Mouse (Mus musculus) liver, embryonic 14.5 days (tissue): Measurements from ENCODE around the gene Syvn1. TPM values are rescaled to one million over a fixed set of nuclear protein-coding genes. Genes with fewer than 3 reads are reported as not detected.

Experiments used
- ATAC-seq: fragments of 200-750 bp; cut with Nextera tagmentation; 2 replicates; pipeline ENCODE4 v1.8.0; 2017; ENCODE audit warnings: moderate number of reproducible peaks, mild to moderate bottlenecking, moderate library complexity; ENCODE audit not compliant: insufficient read depth
- DNase-seq, 3 experiments: peaks; one replicate each; pipeline ENCODE4 v3.0.0-alpha.2; 2012 to 2013; ENCODE audit warnings: low read depth in 3 of 3, low spot score in 3 of 3
- H3K27ac ChIP-seq: fragments of 300-500 bp; sonication (generic); 2 replicates; pipeline ENCODE4 v1.5.1; 2014; ENCODE audit warnings: moderate library complexity, mild to moderate bottlenecking, control low read depth, inconsistent platforms
- H3K27me3 ChIP-seq: fragments of 300-500 bp; sonication (generic); 2 replicates; pipeline ENCODE4 v1.6.1; 2014; ENCODE audit warnings: mild to moderate bottlenecking, low read length, moderate library complexity; ENCODE audit not compliant: control insufficient read depth, insufficient read depth
- H3K36me3 ChIP-seq: fragments of 300-500 bp; sonication (generic); replicated peaks from 2 replicates; pipeline ENCODE4 v1.6.1; 2014; ENCODE audit warnings: low read depth; ENCODE audit not compliant: control insufficient read depth, insufficient read depth
- H3K4me1 ChIP-seq, 2 experiments: fragments of 200-500 bp in 1 of 2; fragments of 300-500 bp in 1 of 2; sonication (generic) in 1 of 2; replicated peaks; 2 replicates each; pipeline ENCODE4 v1.6.1; 2012 to 2014; ENCODE audit warnings: antibody characterized with exemption in 1 of 2, inconsistent platforms in 1 of 2, low read length in 1 of 2; ENCODE audit not compliant: control insufficient read depth in 2 of 2, insufficient read depth in 2 of 2
- H3K4me2 ChIP-seq: fragments of 300-500 bp; sonication (generic); 2 replicates; pipeline ENCODE4 v1.6.1; 2014; ENCODE audit warnings: low read depth, mild to moderate bottlenecking, control low read depth, moderate library complexity
- H3K4me3 ChIP-seq, 2 experiments: fragments of 200-500 bp in 1 of 2; fragments of 300-500 bp in 1 of 2; sonication (generic) in 1 of 2; 2 replicates each; pipeline ENCODE4 v1.5.1; 2012 to 2014; ENCODE audit warnings: low read depth in 2 of 2, low read length in 2 of 2, mild to moderate bottlenecking in 2 of 2, control low read depth in 1 of 2, inconsistent platforms in 1 of 2, moderate library complexity in 1 of 2; ENCODE audit not compliant: insufficient read depth in 1 of 2
- H3K9ac ChIP-seq: fragments of 300-500 bp; sonication (generic); replicated peaks from 2 replicates; pipeline ENCODE4 v1.6.1; 2014; ENCODE audit warnings: mild to moderate bottlenecking, control low read depth, moderate library complexity
- H3K9me3 ChIP-seq: fragments of 300-500 bp; sonication (generic); 2 replicates; pipeline ENCODE4 v1.6.1; 2016; ENCODE audit warnings: low read length, mixed read lengths; ENCODE audit not compliant: control insufficient read depth
- CTCF ChIP-seq: IDR thresholded peaks from 2 replicates; pipeline ENCODE4 v1.5.1; 2016; ENCODE audit warnings: antibody characterized with exemption, low read depth, control low read depth
- EP300 ChIP-seq: IDR thresholded peaks from 2 replicates; pipeline ENCODE4 v1.6.1; 2016; ENCODE audit warnings: antibody characterized with exemption, low read depth
- WGBS: fragments of 180-500 bp; shearing (Covaris S2); extraction: QIAGEN DNeasy Blood & Tissue Kit; methylation state at CpG from one replicate; pipeline ENCODE4 v1.1.7; 2014; ENCODE audit not compliant: insufficient replicate concordance; 5-methylcytosine and 5-hydroxymethylcytosine counted together
- polyA plus RNA-seq, 2 experiments: library from polyadenylated mRNA; depleted of rRNA in 1 of 2; stranded (reverse) in 1 of 2; unstranded in 1 of 2; fragments of >200 nt; fragmentation: Nextera tagmentation in 1 of 2; extraction: Ambion mirVana in 1 of 2; gene quantifications; 2 replicates each; pipeline versions ENCODE4 v1.2.1 to v1.2.3; 2012 to 2014

Gene Syvn1
- polyA plus RNA-seq, 2 experiments: 9.7 to 11.5 TPM

DNA sequence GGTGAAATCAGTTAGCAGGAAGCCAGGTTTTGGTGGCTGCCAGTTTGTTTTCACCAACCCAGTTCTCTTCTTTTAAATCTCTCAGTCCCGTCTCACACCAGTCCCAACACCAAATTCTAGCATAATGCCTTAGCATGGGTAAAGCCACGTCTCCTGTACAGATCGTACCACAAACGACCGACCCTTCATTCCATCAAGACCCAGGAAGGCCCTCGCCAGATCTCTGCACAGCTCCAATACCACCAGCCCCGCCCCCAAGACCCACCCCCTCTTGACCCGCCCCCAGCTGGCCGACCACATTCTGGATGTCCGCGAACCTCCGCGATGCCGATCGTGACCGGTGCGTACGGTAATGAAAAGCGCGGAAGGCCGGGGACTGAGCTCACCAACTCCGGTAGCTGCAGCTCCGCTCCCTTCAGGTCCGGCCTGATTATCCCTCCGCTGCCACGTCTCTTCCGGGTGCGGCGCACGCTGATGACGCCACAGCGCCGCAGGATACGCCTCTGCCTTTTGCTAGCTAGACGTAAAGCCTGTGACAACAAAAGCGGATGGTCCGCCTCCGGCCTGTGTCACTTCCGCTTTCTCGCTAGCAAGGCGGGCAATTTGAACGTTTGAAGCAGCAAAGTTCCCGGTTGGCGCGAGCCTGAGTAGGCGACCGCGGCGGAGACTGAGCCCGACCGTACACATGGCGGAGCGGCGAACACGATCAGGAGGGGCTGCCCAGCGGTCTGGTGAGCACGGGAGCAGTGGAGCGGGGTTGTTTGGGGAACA lies 38.3 kb downstream of the Syvn1 start, which contains the start of the genes Zfpl1 and Cdca5:
Gene Zfpl1, minus strand, starts transcription at position 479 of the 771 bp plus-strand sequence.
Gene Cdca5, plus strand, starts transcription at position 506 of the 771 bp plus-strand sequence.
- Histone ChIP-seq H3K27ac (peak within 1 kb of the TSS; percentile 87), H3K4me2 (peak within 1 kb of the TSS; percentile 92), H3K4me1 (peaks cover 9 to 10% of the 10 kb centered on the region in 2 experiments; a peak in 3 of 4 replicates), H3K4me3 (peak within 1 kb of the TSS; percentile 81), H3K9me3 (no peaks in the 10 kb centered on the region), H3K36me3 (peaks cover 28% of the 10 kb centered on the region), H3K27me3 (no peaks in the 10 kb centered on the region), H3K9ac (peak within 1 kb of the TSS; percentile 93)
- DNase-seq: peak; percentile 98
- 0 out of 2 replicates have a peak, but pooled peaks have one; percentile 14 for TF ChIP-seq CTCF
- TF ChIP-seq EP300: no peak
- under 1% methylated on average over 58 of the region's 58 CpGs for WGBS
- ATAC-seq: peak; percentile 86

DNA sequence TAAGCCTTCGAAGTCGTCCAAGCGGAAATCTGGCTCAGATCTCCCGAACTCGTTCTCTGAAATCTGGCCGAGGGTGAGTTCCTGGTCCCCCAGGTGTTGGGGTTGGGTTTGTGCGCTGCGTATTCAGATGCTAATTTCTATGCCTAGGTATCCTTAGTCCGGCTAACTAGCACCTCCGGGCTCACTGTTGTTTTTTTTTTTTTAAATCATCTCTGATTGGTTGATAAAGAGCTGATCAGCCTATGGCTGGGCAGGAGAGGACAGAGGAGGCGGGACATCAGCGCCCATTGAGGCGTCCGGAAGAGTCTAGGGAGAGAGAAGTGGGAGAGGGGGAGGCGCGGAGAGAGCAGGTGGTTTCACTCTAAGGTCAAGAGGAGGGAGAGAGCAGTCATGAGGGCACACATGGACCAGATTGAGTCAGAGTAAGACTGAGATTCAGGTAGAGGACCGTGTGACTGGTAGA lies 39.1 kb downstream of the Syvn1 start:
- ATAC-seq (peak; percentile 75), DNase-seq (peak; percentile 73 to 81 (median 77))
- H3K27me3 ChIP-seq: no peaks in the 10 kb centered on the region
- no peaks in the 10 kb centered on the region for H3K9me3 ChIP-seq
- H3K4me2 ChIP-seq: peak overlapping the region; percentile 92
- peak overlapping the region; percentile 93 for H3K9ac ChIP-seq
- peak overlapping the region; percentile 81 for H3K4me3 ChIP-seq
- under 1% methylated on average over 17 of the region's 17 CpGs for WGBS
- H3K4me1 ChIP-seq: peaks cover 9 to 10% of the 10 kb centered on the region in 2 experiments; a peak in 3 of 4 replicates
- TF ChIP-seq EP300: no peak
- peak overlapping the region; percentile 87 for H3K27ac ChIP-seq
- peaks cover 36% of the 10 kb centered on the region for H3K36me3 ChIP-seq

DNA sequence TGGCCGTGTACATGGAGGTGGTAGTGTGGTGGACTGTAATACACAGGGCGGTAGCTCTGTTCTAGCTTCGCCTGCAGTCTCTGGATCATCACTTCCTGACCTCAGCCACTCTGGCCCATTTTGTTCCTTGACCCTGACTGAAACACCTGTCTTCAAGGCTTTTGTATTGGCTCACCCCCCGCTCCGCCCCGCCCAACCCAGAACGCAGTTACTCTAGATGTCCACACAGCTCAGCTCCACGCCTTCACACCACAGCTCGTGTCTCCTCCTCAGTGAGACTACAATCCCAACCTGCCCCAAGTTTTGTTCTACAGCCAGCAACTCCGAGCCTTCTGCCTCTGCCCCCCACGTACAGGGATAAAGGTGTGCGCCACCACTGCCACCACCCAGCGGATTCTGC lies 42.5 kb downstream of the Syvn1 start:
- Histone ChIP-seq H3K4me3 (no peak overlapping the region), H3K4me2 (no peak overlapping the region), H3K4me1 (peaks cover 7 to 8% of the 10 kb centered on the region in 2 experiments; a peak in 3 of 4 replicates), H3K36me3 (peaks cover 66% of the 10 kb centered on the region), H3K27ac (no peak overlapping the region), H3K27me3 (no peaks in the 10 kb centered on the region), H3K9me3 (no peaks in the 10 kb centered on the region), H3K9ac (no peak overlapping the region)
- whole genome bisulfite sequencing: 93% methylated on average over 13 of the region's 13 CpGs
- DNase-seq: no peak
- ATAC-seq: no peak
- TF ChIP-seq CTCF (no peak), EP300 (no peak)

DNA sequence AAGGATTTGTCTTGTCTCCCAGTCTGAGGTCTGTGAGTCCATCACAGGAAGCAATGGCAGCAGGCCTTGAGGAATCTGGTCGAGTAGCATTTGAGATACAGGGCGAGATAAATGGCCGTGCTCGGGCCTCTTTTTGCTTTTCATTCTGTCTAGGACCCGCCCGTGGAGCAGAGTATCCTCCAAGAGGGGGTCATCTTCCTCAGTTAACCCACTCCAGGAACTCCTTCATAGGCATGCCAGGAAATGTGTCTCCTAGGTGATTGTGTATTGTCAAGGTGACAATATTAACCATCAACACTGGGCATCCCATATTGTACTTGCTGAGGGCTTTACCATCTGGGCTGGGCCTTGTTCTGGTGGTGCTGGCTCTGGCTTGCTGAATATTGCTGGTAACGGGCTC lies 47.7 kb downstream of the Syvn1 start, which contains the start of gene AC131692.1:
Gene AC131692.1, plus strand, starts transcription at position 301 of the 400 bp plus-strand sequence.
- Histone ChIP-seq H3K27ac (no peak within 1 kb of the TSS), H3K4me1 (no peaks in the 10 kb centered on the region), H3K27me3 (no peaks in the 10 kb centered on the region), H3K36me3 (peaks cover 53% of the 10 kb centered on the region), H3K4me3 (no peak within 1 kb of the TSS), H3K9ac (no peak within 1 kb of the TSS), H3K4me2 (no peak within 1 kb of the TSS), H3K9me3 (no peaks in the 10 kb centered on the region)
- WGBS: 77% methylated on average over 7 of the region's 7 CpGs
- TF ChIP-seq EP300 (no peak), CTCF (no peak)
- DNase-seq (no peak), ATAC-seq (no peak)

DNA sequence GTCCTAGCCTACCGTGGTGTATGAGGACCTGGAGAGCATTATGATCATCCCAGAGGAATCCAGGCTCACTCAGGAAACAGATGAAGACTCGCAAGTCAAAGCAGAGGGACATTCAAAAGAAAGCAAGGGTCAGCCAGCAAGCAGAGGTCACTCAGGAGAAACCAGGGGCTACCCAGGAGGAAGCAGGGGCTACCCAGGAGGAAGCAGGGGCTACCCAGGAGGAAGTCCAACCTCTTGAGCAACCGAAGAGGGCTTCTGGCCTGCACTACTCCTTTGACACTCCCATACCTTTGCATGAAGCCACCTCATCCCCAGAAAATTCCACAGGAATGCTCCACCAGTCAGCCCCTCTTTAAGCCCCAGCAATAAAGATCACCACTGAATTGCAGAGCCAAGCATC lies 51.5 kb downstream of the Syvn1 start:
- TF ChIP-seq CTCF (no peak), EP300 (no peak)
- ATAC-seq: no peak
- Histone ChIP-seq H3K4me3 (no peak overlapping the region), H3K4me2 (no peak overlapping the region), H3K27ac (no peak overlapping the region), H3K9me3 (no peaks in the 10 kb centered on the region), H3K9ac (no peak overlapping the region), H3K4me1 (peaks cover 10% of the 10 kb centered on the region in 2 experiments), H3K27me3 (no peaks in the 10 kb centered on the region), H3K36me3 (peaks cover 17% of the 10 kb centered on the region)
- 61% methylated on average over 3 of the region's 3 CpGs for WGBS
- no peak for DNase-seq
